Mouse (Mus musculus): ENCODE measurements around the gene Sult1b1. TPM values are rescaled to one million over a fixed set of nuclear protein-coding genes. Genes with fewer than 3 reads are reported as not detected.

The Sult1b1 gene
- 30.2 TPM for polyA plus RNA-seq (2014; fragmentation: Illumina TruSeq; extraction: RNeasy Lipid Tissue Mini Kit (QIAGEN cat#74804); ENCODE audit: low read depth, low replicate concordance)

DNA sequence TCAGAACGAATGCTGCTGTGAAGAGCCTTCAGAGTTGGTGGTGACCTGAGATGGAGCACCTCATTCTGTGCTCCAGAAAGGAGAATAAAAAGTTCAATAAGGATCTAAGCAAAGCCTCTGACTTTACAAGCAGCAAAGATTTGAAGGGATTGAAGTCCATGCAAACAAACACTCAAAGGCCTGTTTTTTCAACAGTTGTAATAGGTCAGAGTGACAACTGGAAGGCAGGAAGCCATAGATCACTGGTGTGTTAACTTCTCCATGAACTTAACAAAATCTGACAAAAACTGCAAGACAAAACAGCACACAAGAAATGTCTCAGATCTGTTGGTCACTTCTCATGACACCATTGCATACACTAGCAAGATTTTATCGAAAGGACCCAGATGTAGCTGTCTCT is at the start of gene Sult1b1:
TSS of gene Sult1b1 (minus strand) at position 85 of the 400 bp plus-strand sequence.

GRCm38 (mm10) chr5:87568845-87569244 is 30.9 kb upstream of the Sult1b1 start, which contains the start of gene Sult1d1:
Gene Sult1d1, minus strand, starts transcription at chr5:87569027.

DNA sequence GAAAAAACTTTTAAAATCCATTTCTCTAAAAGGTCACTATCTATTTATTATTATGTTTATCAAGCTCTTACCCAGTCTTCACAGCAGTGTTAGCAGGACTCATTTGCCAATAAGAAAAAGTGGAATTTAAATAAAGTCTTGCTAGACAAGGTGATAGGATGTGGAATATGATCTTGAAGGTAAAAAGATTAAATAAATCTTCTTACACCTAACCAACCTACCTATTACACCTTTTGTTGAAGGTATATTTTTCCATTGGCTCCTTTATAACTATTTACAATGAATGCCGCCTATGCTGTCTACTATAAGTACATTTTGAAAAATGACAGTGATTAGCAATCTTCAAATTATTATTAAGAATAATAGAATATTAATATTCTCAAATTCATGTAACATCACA is 47.2 kb downstream of the Sult1b1 start, which contains the start of gene Ugt2a1:
TSS of gene Ugt2a1 (minus strand) at position 101 of the 400 bp plus-strand sequence.

DNA sequence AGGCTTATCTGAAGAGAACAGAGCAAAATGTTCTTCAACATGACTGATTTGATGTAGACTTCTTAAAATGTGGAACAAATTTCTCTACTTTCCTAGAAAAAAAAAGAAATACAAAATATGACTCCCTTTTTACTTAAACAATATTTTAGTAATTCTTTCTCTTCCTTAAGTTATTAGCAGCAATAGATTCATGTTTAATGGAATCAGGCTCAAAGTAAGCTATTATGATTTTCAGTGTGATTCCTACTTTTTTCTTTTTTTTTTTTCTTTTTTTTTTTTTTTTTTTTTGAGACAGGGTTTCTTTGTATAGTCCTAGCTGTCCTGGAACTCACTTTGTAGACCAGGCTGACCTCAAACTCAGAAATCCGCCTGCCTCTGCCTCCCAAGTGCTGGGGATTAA is 51.3 kb downstream of the Sult1b1 start, which contains the start of gene Gm43638:
TSS of gene Gm43638 (minus strand) at position 101 of the 400 bp plus-strand sequence.

DNA sequence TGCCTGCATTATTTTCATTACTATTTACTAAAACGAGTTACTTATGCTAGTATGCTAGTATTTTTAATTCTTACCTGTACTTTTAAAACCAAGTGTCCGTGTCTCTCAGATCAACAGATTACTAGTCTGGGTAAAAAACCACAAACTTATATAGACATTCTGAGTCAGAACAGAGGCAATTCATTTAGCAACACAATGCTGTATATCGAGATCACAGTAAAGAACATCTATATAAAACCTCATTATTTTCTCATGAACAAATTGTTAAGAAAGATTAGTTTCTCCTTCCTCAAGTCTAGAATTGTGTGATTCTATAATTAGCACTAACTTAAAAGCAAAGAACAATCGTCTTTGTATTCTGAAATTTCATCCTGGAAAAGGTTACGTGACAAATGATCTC is 55.8 kb downstream of the Sult1b1 start, which contains the start of gene Ugt2a2:
TSS of gene Ugt2a2 (minus strand) at position 101 of the 400 bp plus-strand sequence.

Other genes starting within 250 kb of the Sult1b1 start
- gene Ugt2a3, start 201.0 kb downstream of the Sult1b1 start, polyA plus RNA-seq (2014; fragmentation: Illumina TruSeq; extraction: RNeasy Lipid Tissue Mini Kit (QIAGEN cat#74804); ENCODE audit: low read depth, low replicate concordance) = 1.3 TPM
- 391 TPM for gene Ugt2b38, start 114.0 kb downstream of the Sult1b1 start, polyA plus RNA-seq (2014; fragmentation: Illumina TruSeq; extraction: RNeasy Lipid Tissue Mini Kit (QIAGEN cat#74804); ENCODE audit: low read depth, low replicate concordance)
- gene Ugt2a2, start 55.9 kb downstream of the Sult1b1 start, polyA plus RNA-seq (2014; fragmentation: Illumina TruSeq; extraction: RNeasy Lipid Tissue Mini Kit (QIAGEN cat#74804); ENCODE audit: low read depth, low replicate concordance) = not detected
- gene Gm43638, start 51.4 kb downstream of the Sult1b1 start, polyA plus RNA-seq (2014; fragmentation: Illumina TruSeq; extraction: RNeasy Lipid Tissue Mini Kit (QIAGEN cat#74804); ENCODE audit: low read depth, low replicate concordance) = not detected
- gene Ugt2a1, start 47.3 kb downstream of the Sult1b1 start, polyA plus RNA-seq (2014; fragmentation: Illumina TruSeq; extraction: RNeasy Lipid Tissue Mini Kit (QIAGEN cat#74804); ENCODE audit: low read depth, low replicate concordance) = not detected
- gene Sult1d1, start 30.8 kb upstream of the Sult1b1 start, polyA plus RNA-seq (2014; fragmentation: Illumina TruSeq; extraction: RNeasy Lipid Tissue Mini Kit (QIAGEN cat#74804); ENCODE audit: low read depth, low replicate concordance) = 3,352 TPM
- 0.36 TPM for gene Sult1e1, start 53.4 kb upstream of the Sult1b1 start, polyA plus RNA-seq (2014; fragmentation: Illumina TruSeq; extraction: RNeasy Lipid Tissue Mini Kit (QIAGEN cat#74804); ENCODE audit: low read depth, low replicate concordance)
- not detected for gene Csn1s1, start 128.0 kb upstream of the Sult1b1 start, polyA plus RNA-seq (2014; fragmentation: Illumina TruSeq; extraction: RNeasy Lipid Tissue Mini Kit (QIAGEN cat#74804); ENCODE audit: low read depth, low replicate concordance)
- gene Csn2, start 161.4 kb upstream of the Sult1b1 start, polyA plus RNA-seq (2014; fragmentation: Illumina TruSeq; extraction: RNeasy Lipid Tissue Mini Kit (QIAGEN cat#74804); ENCODE audit: low read depth, low replicate concordance) = not detected
- gene Csn1s2a, start 236.4 kb upstream of the Sult1b1 start, polyA plus RNA-seq (2014; fragmentation: Illumina TruSeq; extraction: RNeasy Lipid Tissue Mini Kit (QIAGEN cat#74804); ENCODE audit: low read depth, low replicate concordance) = not detected

Measured in kidney, adult 10 weeks (tissue).